Mouse (Mus musculus): ENCODE measurements around the gene Trub2.

Gene Trub2

DNA sequence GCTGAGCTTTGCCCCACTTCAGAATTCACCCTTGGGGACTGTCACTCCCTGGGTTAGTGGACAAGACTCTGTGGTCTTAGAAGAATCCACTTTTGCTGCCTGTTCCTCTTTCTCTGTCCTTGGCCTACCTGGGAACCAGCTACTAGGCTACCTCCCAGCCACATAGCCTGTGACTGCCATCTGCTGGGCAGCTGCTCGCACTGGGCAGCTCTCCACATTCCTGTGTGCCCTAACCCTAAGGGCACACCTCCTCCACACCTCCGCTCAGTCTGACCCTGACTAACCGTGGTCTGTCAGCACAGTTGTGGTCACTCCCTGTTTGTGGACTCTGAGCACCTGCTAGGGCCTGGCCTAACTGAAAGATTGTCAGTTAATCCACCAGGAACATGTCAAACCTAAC lies 56.8 kb downstream of the Trub2 start:
- no peak for DNase-seq (ENCODE audit: low read depth in 2 of 2, low spot score in 2 of 2)

DNA sequence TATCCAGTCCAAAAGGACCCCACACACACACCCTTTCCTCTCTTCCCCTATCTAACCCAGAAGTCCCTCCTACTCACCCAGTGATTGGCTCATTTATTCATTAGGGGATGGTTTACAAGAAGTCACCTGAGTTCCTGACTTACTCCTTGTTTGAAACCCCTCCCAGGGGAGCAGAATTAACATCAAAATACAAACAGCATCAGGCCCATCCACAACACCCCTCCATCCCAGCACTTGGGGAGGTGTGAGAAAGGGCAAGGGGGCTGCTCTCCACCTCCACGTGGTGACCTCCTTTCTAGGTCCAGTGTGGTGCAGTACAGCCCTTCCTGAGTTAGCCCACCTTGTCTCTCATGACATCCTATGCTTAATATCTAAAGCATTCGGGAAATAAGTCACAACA lies 58.8 kb downstream of the Trub2 start:
- no peak for DNase-seq (ENCODE audit: low read depth in 2 of 2, low spot score in 2 of 2)

DNA sequence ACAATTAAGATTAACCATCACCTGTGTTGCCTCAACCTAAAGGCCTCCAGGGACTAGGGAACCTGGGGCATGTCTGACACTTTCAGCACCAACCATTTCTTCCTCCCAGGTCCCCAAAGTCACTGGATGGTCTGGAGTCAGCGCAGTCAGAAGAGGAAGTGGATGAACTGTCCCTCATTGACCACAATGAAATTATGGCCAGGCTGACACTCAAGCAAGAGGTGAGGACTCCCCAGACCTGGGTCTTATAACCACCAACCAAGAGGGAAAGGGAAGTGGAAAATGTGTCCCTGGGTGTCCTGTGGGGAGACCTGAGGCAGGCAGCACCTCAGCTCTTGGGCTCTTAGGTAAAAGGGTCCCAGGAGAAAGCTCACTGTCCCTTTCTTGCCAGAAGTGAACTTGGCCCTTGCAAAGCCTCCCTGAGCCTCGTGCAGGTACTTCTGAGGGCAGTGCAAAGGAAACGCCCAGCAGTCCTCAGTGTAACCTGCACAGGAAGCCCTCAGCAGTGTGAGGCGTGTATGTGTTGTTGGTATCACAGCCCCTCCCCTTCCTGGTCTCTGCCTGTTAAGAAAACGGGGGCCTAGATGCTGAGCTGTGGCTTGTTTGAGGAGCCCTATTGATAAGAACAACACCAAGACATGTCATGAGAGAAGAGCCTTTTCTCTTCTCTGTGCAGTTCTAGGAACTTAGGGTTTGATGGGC lies 63.5 kb downstream of the Trub2 start:
- peak in 1 of 2 experiments; percentile 14 for DNase-seq (ENCODE audit: low read depth in 2 of 2, low spot score in 2 of 2)

DNA sequence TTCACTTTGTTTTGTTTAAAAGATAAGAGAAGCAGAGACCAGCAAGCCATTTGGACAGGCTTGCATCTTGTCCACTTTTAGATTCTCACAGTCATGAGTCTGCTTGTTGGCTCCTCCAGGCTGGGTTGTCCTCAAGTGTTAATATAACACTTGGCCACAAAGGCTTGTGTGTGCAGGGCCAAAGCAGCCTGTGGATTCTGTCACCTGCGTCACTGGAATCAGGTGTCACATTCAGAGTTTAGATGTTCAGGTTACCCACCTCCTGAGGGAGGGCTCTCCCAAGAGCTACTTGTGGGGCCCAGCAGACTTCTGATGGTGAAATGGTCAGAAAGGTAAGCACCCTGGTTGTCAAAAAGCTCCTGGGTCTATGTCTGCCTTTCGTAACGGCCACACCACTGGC lies 65.2 kb downstream of the Trub2 start:
- no peak for DNase-seq (ENCODE audit: low read depth in 2 of 2, low spot score in 2 of 2)

DNA sequence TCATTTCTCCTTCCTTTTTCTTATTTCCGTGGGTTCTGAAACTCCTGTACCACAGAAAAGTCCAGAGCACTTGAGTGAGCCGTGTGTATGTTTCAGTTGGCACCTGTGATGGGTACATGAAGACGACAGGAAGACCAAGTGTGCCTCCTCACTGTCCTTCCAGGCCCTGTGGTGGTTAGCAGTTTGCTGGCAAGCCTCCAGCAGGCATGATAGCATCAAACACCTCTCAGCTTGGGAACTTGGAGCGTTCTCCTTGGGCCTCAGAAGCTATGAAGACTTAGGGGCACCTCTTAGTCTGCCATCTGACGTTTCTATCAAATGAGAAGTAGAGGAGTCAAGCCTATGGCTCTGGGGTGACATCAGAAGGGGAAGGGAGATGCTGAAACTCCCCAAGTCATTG lies 69.7 kb downstream of the Trub2 start:
- DNase-seq (ENCODE audit: low read depth in 2 of 2, low spot score in 2 of 2), result no peak

DNA sequence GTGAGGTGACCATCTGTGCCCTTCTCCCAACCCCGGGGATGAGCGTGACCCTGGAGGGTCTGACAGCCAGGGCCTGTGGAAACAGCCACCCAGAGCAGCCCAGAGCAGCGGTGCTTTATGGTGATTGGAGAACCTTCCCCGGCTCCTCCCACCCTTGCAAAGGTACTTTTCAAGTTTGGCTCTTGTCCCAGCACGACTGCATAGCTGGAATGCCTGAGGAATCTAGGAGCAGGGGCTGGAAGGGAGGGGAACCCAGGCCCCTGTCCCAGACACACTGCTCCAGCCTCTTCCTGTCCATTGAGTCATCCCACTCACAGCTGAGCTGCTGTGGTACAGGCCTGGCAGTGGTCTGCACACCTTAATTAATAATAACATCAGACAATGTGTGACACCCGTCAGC lies 71.6 kb downstream of the Trub2 start:
- DNase-seq (ENCODE audit: low read depth in 2 of 2, low spot score in 2 of 2), result no peak

DNA sequence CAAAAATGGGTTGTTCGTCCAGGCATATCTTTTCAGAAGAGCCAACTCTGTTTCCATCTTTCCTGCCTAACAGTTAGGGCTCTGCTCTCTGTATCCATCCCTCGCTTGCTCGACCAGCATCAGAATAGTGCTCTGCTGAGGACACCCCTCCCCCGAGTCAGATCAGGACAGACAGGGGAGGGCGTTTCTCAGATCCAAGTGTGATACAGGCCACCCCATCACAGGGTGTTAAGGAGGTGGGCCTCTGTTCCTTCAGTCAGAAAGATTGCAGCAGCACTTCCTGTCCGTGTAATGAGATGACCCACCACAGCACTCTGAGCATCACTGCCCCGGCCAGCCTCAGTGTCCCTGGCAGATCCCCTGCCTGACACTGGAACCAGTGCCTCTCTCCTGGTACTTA lies 72.2 kb downstream of the Trub2 start:
- no peak for DNase-seq (ENCODE audit: low read depth in 2 of 2, low spot score in 2 of 2)

DNA sequence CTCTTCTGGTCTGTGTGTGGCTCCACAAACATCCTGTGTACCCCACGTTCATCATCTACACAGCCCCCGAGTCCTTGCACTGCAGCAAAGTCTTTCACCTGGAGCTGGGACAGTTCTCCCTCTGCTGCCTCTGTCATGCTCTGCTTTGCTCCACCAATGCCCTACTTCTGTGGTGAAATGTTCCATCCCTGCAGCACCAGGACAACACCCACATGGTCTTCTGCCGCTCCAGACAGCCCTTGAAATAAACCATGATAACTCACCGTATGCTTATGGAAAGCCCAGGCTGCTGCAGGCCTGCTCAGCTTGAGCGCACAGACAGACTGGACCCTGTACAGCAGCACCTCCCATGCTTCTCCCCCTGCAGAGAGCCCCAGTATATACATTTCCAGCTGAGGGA lies 74.2 kb downstream of the Trub2 start:
- DNase-seq (ENCODE audit: low read depth in 2 of 2, low spot score in 2 of 2), result no peak

DNA sequence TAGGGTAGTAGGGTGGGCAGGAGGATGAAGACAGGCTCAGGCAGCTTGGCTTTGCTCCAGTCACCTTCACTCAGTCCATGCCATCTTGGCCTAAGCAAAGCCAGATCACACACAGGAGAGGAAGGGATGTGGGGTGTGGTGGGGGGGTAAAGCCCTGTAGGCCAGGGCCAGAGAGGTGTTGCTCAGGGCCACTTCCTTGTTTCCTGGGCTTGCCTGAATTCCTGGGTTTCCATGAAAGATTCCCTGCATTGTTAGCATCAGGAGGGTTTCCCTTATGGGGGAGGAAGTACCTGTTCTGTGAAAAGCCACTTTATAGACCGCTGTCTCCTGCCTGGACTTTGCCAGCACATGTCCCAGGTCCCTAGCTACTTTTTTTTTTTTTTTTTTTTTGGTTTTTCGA lies 74.8 kb downstream of the Trub2 start:
- no peak for DNase-seq (ENCODE audit: low read depth in 2 of 2, low spot score in 2 of 2)

DNA sequence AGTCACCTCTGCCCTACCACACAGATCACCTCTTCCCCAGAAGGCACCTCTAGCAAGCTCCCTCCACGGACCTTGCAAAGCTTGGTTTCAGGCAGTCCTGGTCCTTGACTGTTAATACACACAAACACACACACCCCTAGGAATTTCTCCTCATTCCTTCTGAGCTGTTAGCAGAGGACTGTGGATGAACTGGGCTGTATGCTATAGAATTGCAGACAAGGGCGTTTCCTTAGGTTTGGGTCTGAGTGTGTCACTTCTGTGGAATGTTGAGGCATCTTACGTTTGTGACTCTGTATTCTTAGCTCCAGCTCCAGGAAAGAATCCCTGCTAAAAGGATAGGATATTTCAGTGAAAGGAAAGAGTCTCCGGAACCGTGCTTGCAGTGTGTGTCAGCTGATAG lies 76.4 kb downstream of the Trub2 start:
- no peak for DNase-seq (ENCODE audit: low read depth in 2 of 2, low spot score in 2 of 2)

All from CD8-positive naive resting alpha-beta T cell, adult 2 months (primary cell).